In genomic region chr11:102770662-102771435, GRCm38 (mm10) we compare ENCODE assay signal across 13 mouse cellular contexts. TPM values are rescaled to one million over a fixed set of nuclear protein-coding genes. Genes with fewer than 3 reads are reported as not detected.
DNase-seq lines count a peak whose midpoint lies in the region; ATAC-seq and TF ChIP-seq lines count a peak whose summit lies in the region.
"Had no signal": no experiment of that assay in that cellular context is flagged by ENCODE, and none has a peak within 500 bp of the region (broad histone marks: within the 10 kb centered on the region; RNA-seq: fewer than 3 reads in every experiment).

No protein-coding gene starts in this region.

- no peak for TF ChIP-seq CTCF in intestine, postnatal 0 days (IDR thresholded peaks at IDR 0.05; ENCODE audit: low read depth)

- H3K4me3 ChIP-seq in intestine, embryonic 15.5 days (replicated peaks), result no peak overlapping the region
- no peak overlapping the region for H3K4me3 ChIP-seq in intestine, postnatal 0 days (ENCODE audit: low read depth, low read length)
- no peak overlapping the region for H3K4me3 ChIP-seq in hindbrain, embryonic 16.5 days (ENCODE audit: low read length)
- H3K4me3 ChIP-seq: erythroblast, embryonic 14.5 days had no signal

- intact Hi-C loops in left cerebral cortex, postnatal 14 days (cut with DNase I), result no loop called here

- ATAC-seq in intestine, embryonic 15.5 days, result no peak
- no peak for ATAC-seq in intestine, postnatal 0 days
- ATAC-seq in hindbrain, embryonic 16.5 days, result no peak
- ATAC-seq: liver, postnatal 0 days; Patski had no signal

- peaks cover 20% of the 10 kb centered on the region for H3K4me1 ChIP-seq in intestine, embryonic 15.5 days (replicated peaks)
- 0 out of 2 replicates have a peak, but pooled peaks cover 5% of the 10 kb centered on the region for H3K4me1 ChIP-seq in intestine, postnatal 0 days (replicated peaks; ENCODE audit: control insufficient read depth, insufficient read depth, low read length)
- H3K4me1 ChIP-seq in hindbrain, embryonic 16.5 days (ENCODE audit: control insufficient read depth, insufficient read depth, low read depth, low read length), result peaks cover 28% of the 10 kb centered on the region

- WGBS in intestine, embryonic 15.5 days, result 29% methylated on average over 15 of the region's 15 CpGs
- 43% methylated on average over 15 of the region's 15 CpGs for WGBS in intestine, postnatal 0 days
- WGBS in hindbrain, embryonic 16.5 days, result 48% methylated on average over 14 of the region's 15 CpGs

- H3K27me3 ChIP-seq in intestine, embryonic 15.5 days (replicated peaks), result peaks cover 6% of the 10 kb centered on the region; the same call in 1 of the 2 replicates
- H3K27me3 ChIP-seq in intestine, postnatal 0 days (replicated peaks; ENCODE audit: control insufficient read depth, insufficient read depth, low read length), result no peaks in the 10 kb centered on the region
- no peaks in the 10 kb centered on the region for H3K27me3 ChIP-seq in hindbrain, embryonic 16.5 days (replicated peaks; ENCODE audit: control insufficient read depth, insufficient read depth, low read length)
- H3K27me3 ChIP-seq: Patski had no signal

- 0 out of 2 replicates have a peak overlapping the region, but pooled peaks have one; percentile 3 for H3K27ac ChIP-seq in intestine, embryonic 15.5 days
- H3K27ac ChIP-seq in intestine, postnatal 0 days (ENCODE audit: low read depth, low read length), result no peak overlapping the region
- H3K27ac ChIP-seq in hindbrain, embryonic 16.5 days (ENCODE audit: low read depth, low read length), result no peak overlapping the region

- no peaks in the 10 kb centered on the region for H3K36me3 ChIP-seq in intestine, embryonic 15.5 days
- no peaks in the 10 kb centered on the region for H3K36me3 ChIP-seq in intestine, postnatal 0 days (ENCODE audit: control insufficient read depth, insufficient read depth)
- peaks cover 2% of the 10 kb centered on the region; the same call in 1 of the 2 replicates for H3K36me3 ChIP-seq in hindbrain, embryonic 16.5 days (ENCODE audit: control insufficient read depth, insufficient read depth, low read length)

- no peak overlapping the region for H3K9ac ChIP-seq in intestine, embryonic 15.5 days
- no peak overlapping the region for H3K9ac ChIP-seq in intestine, postnatal 0 days (ENCODE audit: low read depth, low read length)
- 0 out of 2 replicates have a peak overlapping the region, but pooled peaks have one; percentile 18 for H3K9ac ChIP-seq in hindbrain, embryonic 16.5 days (ENCODE audit: low read depth, low read length)
- H3K9ac ChIP-seq: liver, postnatal 0 days had no signal

- no peak overlapping the region for H3K4me2 ChIP-seq in intestine, embryonic 15.5 days (replicated peaks)
- H3K4me2 ChIP-seq in intestine, postnatal 0 days (replicated peaks; ENCODE audit: low read depth), result no peak overlapping the region
- H3K4me2 ChIP-seq in hindbrain, embryonic 16.5 days (ENCODE audit: low read length), result no peak overlapping the region
- H3K4me2 ChIP-seq: midbrain, embryonic 11.5 days had no signal

- H3K9me3 ChIP-seq in intestine, embryonic 15.5 days, result no peaks in the 10 kb centered on the region
- H3K9me3 ChIP-seq in intestine, postnatal 0 days (ENCODE audit: control insufficient read depth), result no peaks in the 10 kb centered on the region
- H3K9me3 ChIP-seq in hindbrain, embryonic 16.5 days (ENCODE audit: control insufficient read depth, low read length), result no peaks in the 10 kb centered on the region

- DNase-seq in embryo, embryonic 10 days (ENCODE audit: low spot score), result peak; percentile 23
- DNase-seq in embryo, embryonic 9.5 days (ENCODE audit: extremely low spot score), result no peak
- DNase-seq in brain, adult 2 months (ENCODE audit: low read depth, low spot score), result peak; percentile 76
- DNase-seq in layer of hippocampus, adult 8-10 months (ENCODE audit: low spot score in 2 of 2), result no peak
- no peak for DNase-seq in left cerebral cortex, postnatal 14 days (ENCODE audit: low spot score in 2 of 2)
- DNase-seq: layer of hippocampus, adult 9-11 months; liver, postnatal 0 days had no signal

RNA-seq across cellular contexts. Expression of gene Adam11, which starts 9.6 kb away (rescaled TPM):
- polyA plus RNA-seq in intestine, embryonic 15.5 days (2015; fragmentation: Nextera tagmentation; extraction: Ambion mirVana), result 3.9 and 4.6 TPM in 2 replicates
- 0.80 and 1.3 TPM in 2 replicates for polyA plus RNA-seq in intestine, postnatal 0 days (2015; fragmentation: Nextera tagmentation; extraction: Ambion mirVana)
- polyA plus RNA-seq in hindbrain, embryonic 16.5 days (2015; fragmentation: Nextera tagmentation; extraction: Ambion mirVana), result 23.6 and 27.7 TPM in 2 replicates
- 100 to 1,000 TPM; 168 to 220 (median 192) TPM for total RNA-seq in layer of hippocampus, adult 8-10 months (2022)
- 100 to 1,000 TPM; 117 to 129 TPM for total RNA-seq in left cerebral cortex, postnatal 14 days (2021)

RNA-seq across cellular contexts. Expression of gene Gjc1, which starts 48.7 kb away (rescaled TPM):
- 33.8 and 38.6 TPM in 2 replicates for polyA plus RNA-seq in intestine, embryonic 15.5 days (2015; fragmentation: Nextera tagmentation; extraction: Ambion mirVana)
- polyA plus RNA-seq in intestine, postnatal 0 days (2015; fragmentation: Nextera tagmentation; extraction: Ambion mirVana), result 16.1 and 18.8 TPM in 2 replicates
- 27.6 and 29.8 TPM in 2 replicates for polyA plus RNA-seq in hindbrain, embryonic 16.5 days (2015; fragmentation: Nextera tagmentation; extraction: Ambion mirVana)
- 1 to 10 TPM; 4.0 to 4.7 (median 4.1) TPM for total RNA-seq in layer of hippocampus, adult 8-10 months (2022)
- total RNA-seq in left cerebral cortex, postnatal 14 days (2021), result 10 to 100 TPM; 12.9 to 13.0 TPM
- polyA plus RNA-seq: erythroblast, embryonic 14.5 days had no signal

Comparison
In these comparisons a context has a peak if more than half of its experiments do, and no peak if none do; other contexts are left out.
1. DNase-seq: peak in embryo, embryonic 10 days (single experiment) and brain, adult 2 months (single experiment); none in embryo, embryonic 9.5 days (single experiment), layer of hippocampus, adult 8-10 months (0 of 2) and left cerebral cortex, postnatal 14 days (0 of 2).